Mouse (Mus musculus): ENCODE results near the gene Tnfsf11. TPM values are rescaled to one million over a fixed set of nuclear protein-coding genes. Genes with fewer than 3 reads are reported as not detected.

Tnfsf11 gene
- polyA plus RNA-seq, 2 experiments = 0.84 to 0.98 TPM

DNA sequence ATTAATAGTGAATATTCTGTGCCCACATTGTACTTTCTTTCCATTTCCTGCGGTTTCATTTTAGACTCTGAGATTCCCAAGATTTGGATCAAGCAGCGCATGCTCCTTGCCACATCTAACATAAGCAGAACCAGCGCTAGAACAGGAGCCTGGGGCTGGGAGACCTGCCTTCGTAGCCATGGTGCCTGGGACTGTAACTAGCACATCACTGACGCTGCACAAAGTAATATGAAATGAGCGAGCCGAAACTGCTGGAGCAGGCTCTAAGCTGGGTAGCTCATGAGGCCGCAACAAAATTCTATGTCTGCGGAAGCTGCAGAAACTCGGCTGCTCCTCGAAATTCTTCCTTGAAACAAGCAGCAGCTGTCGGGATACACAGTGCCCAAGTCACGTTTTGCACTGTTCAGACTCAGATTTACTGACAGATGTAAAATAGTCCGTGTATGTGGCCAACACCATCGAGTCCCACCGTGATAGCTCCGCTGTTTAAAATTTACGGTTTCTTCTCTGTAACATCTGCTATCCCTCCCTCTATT, 31.4 kb downstream of the Tnfsf11 start:
- H3K4me2 ChIP-seq (replicated peaks; ENCODE audit: low read depth, low read length, severe bottlenecking) = no peak overlapping the region
- H3K27me3 ChIP-seq (ENCODE audit: control insufficient read depth, insufficient read depth, low read length) = no peaks in the 10 kb centered on the region
- H3K9me3 ChIP-seq (ENCODE audit: control insufficient read depth, low read length) = no peaks in the 10 kb centered on the region
- H3K9ac ChIP-seq (ENCODE audit: low read depth, low read length, severe bottlenecking) = no peak overlapping the region
- H3K27ac ChIP-seq (replicated peaks; ENCODE audit: low read depth, low read length) = no peak overlapping the region
- H3K4me1 ChIP-seq (ENCODE audit: control insufficient read depth, insufficient read depth, low read length) = no peaks in the 10 kb centered on the region
- no peak for TF ChIP-seq POLR2A (IDR thresholded peaks at IDR 0.05; ENCODE audit: borderline replicate concordance, extremely low read depth, insufficient read depth, insufficient read length)
- no peak overlapping the region for H3K4me3 ChIP-seq (replicated peaks; ENCODE audit: low read length)
- ATAC-seq (ENCODE audit: low FRiP score, low read depth) = no peak
- 65% methylated on average over 18 of the region's 18 CpGs for WGBS
- H3K36me3 ChIP-seq (ENCODE audit: control insufficient read depth, insufficient read depth, low read length) = no peaks in the 10 kb centered on the region
- DNase-seq (ENCODE audit: low spot score) = no peak

GRCm38 (mm10) chr14:78274851-78275250, 33.0 kb downstream of the Tnfsf11 start:
- DNase-seq (ENCODE audit: low spot score) (no peak), ATAC-seq (ENCODE audit: low FRiP score, low read depth) (no peak)
- TF ChIP-seq POLR2A (IDR thresholded peaks at IDR 0.05; ENCODE audit: borderline replicate concordance, extremely low read depth, insufficient read depth, insufficient read length) = no peak
- WGBS = 88% methylated on average over 5 of the region's 5 CpGs
- no peak overlapping the region for H3K9ac ChIP-seq (ENCODE audit: low read depth, low read length, severe bottlenecking)
- no peak overlapping the region for H3K27ac ChIP-seq (replicated peaks; ENCODE audit: low read depth, low read length)
- H3K27me3 ChIP-seq (ENCODE audit: control insufficient read depth, insufficient read depth, low read length) = no peaks in the 10 kb centered on the region
- no peaks in the 10 kb centered on the region for H3K36me3 ChIP-seq (ENCODE audit: control insufficient read depth, insufficient read depth, low read length)
- no peak overlapping the region for H3K4me3 ChIP-seq (replicated peaks; ENCODE audit: low read length)
- no peaks in the 10 kb centered on the region for H3K9me3 ChIP-seq (ENCODE audit: control insufficient read depth, low read length)
- H3K4me2 ChIP-seq (replicated peaks; ENCODE audit: low read depth, low read length, severe bottlenecking) = no peak overlapping the region
- H3K4me1 ChIP-seq (ENCODE audit: control insufficient read depth, insufficient read depth, low read length) = no peaks in the 10 kb centered on the region

- H3K4me2 ChIP-seq (replicated peaks; ENCODE audit: low read depth, low read length, severe bottlenecking) = no peak overlapping the region
- DNase-seq (ENCODE audit: low spot score) = no peak
- no peak for ATAC-seq (ENCODE audit: low FRiP score, low read depth)
- no peak overlapping the region for H3K4me3 ChIP-seq (replicated peaks; ENCODE audit: low read length)
- H3K27ac ChIP-seq (replicated peaks; ENCODE audit: low read depth, low read length) = no peak overlapping the region
- WGBS = 84% methylated on average over 9 of the region's 9 CpGs
- H3K4me1 ChIP-seq (ENCODE audit: control insufficient read depth, insufficient read depth, low read length) = no peaks in the 10 kb centered on the region
- no peak overlapping the region for H3K9ac ChIP-seq (ENCODE audit: low read depth, low read length, severe bottlenecking)
- H3K9me3 ChIP-seq (ENCODE audit: control insufficient read depth, low read length) = no peaks in the 10 kb centered on the region
- no peaks in the 10 kb centered on the region for H3K36me3 ChIP-seq (ENCODE audit: control insufficient read depth, insufficient read depth, low read length)
- TF ChIP-seq POLR2A (IDR thresholded peaks at IDR 0.05; ENCODE audit: borderline replicate concordance, extremely low read depth, insufficient read depth, insufficient read length) = no peak
- no peaks in the 10 kb centered on the region for H3K27me3 ChIP-seq (ENCODE audit: control insufficient read depth, insufficient read depth, low read length)
These were observed 33.7 kb downstream of the Tnfsf11 start for GRCm38 (mm10) chr14:78274146-78274545.

DNA sequence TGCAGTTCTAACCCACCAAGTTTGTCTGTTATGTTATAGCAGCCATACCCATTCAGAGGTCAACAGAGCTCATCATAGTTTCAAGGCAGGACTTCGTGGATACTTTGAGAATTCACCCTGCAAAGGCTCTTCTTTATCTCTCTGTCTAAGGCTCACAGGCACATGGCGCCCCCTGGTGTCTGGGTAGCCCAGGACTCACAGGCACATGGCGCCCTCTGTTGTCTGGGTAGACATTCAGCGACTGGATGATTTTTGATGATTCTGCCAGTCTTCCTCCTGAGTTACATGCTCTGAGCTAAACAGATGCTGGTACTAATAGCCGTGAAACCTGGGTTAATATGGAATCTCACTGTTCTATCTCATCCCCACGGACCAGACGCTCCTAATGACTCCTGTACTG, 34.3 kb downstream of the Tnfsf11 start:
- no peak for TF ChIP-seq POLR2A (IDR thresholded peaks at IDR 0.05; ENCODE audit: borderline replicate concordance, extremely low read depth, insufficient read depth, insufficient read length)
- no peak overlapping the region for H3K4me2 ChIP-seq (replicated peaks; ENCODE audit: low read depth, low read length, severe bottlenecking)
- ATAC-seq (ENCODE audit: low FRiP score, low read depth) = no peak
- H3K9me3 ChIP-seq (ENCODE audit: control insufficient read depth, low read length) = no peaks in the 10 kb centered on the region
- H3K27ac ChIP-seq (replicated peaks; ENCODE audit: low read depth, low read length) = no peak overlapping the region
- no peak overlapping the region for H3K9ac ChIP-seq (ENCODE audit: low read depth, low read length, severe bottlenecking)
- no peaks in the 10 kb centered on the region for H3K4me1 ChIP-seq (ENCODE audit: control insufficient read depth, insufficient read depth, low read length)
- no peak overlapping the region for H3K4me3 ChIP-seq (replicated peaks; ENCODE audit: low read length)
- H3K27me3 ChIP-seq (ENCODE audit: control insufficient read depth, insufficient read depth, low read length) = no peaks in the 10 kb centered on the region
- no peaks in the 10 kb centered on the region for H3K36me3 ChIP-seq (ENCODE audit: control insufficient read depth, insufficient read depth, low read length)
- WGBS = 74% methylated on average over 7 of the region's 7 CpGs
- DNase-seq (ENCODE audit: low spot score) = no peak

DNA sequence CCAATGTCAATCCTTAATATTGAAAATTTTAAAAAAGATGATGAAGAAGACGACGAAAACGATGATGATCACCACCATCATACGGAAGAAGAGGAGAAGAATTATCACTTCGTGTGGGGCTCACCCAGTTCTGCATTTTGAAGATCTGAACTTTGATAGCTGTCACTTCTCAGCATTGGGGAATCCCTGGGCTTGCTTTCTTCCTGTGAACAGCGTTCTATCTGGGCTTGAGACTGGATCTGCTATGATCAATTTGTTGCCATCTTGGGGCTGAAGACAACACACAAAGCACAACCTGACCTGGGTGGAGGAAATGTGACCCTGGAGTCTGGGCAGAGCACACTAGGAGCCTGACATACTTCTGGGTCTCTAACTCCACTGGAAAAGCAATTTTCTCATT, 43.0 kb downstream of the Tnfsf11 start:
- H3K4me3 ChIP-seq (replicated peaks; ENCODE audit: low read length) = no peak overlapping the region
- 89% methylated on average over 6 of the region's 6 CpGs for WGBS

DNA sequence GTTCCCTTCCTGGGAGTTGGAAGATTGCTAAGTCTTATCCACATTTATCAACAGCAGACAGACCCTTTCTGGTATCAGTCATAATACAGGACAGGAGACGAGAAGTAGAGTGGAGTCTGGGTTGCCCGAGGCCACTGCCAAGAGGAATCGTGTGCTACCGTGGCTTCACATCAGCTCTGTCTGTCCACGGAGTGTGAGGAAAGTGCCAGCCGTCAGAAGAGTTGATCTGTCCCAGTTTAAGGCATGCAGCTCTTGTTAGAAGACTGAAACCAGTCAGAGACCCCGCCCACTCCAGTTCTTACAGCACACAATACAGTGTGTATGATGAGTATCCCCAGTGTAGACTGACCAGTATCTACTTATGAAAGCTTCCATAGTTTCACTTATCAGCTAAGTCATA, 45.2 kb downstream of the Tnfsf11 start:
- Histone ChIP-seq H3K27ac (replicated peaks; ENCODE audit: low read depth, low read length) (no peak overlapping the region), H3K36me3 (ENCODE audit: control insufficient read depth, insufficient read depth, low read length) (no peaks in the 10 kb centered on the region), H3K9me3 (ENCODE audit: control insufficient read depth, low read length) (no peaks in the 10 kb centered on the region), H3K4me3 (replicated peaks; ENCODE audit: low read length) (no peak overlapping the region), H3K27me3 (ENCODE audit: control insufficient read depth, insufficient read depth, low read length) (no peaks in the 10 kb centered on the region), H3K4me2 (replicated peaks; ENCODE audit: low read depth, low read length, severe bottlenecking) (no peak overlapping the region), H3K4me1 (ENCODE audit: control insufficient read depth, insufficient read depth, low read length) (0 out of 2 replicates have a peak, but pooled peaks cover 5% of the 10 kb centered on the region), H3K9ac (ENCODE audit: low read depth, low read length, severe bottlenecking) (no peak overlapping the region)
- no peak for TF ChIP-seq POLR2A (IDR thresholded peaks at IDR 0.05; ENCODE audit: borderline replicate concordance, extremely low read depth, insufficient read depth, insufficient read length)
- no peak for DNase-seq (ENCODE audit: low spot score)
- ATAC-seq (ENCODE audit: low FRiP score, low read depth) = no peak
- 78% methylated on average over 7 of the region's 7 CpGs for WGBS

More for the DNA sequence above, 43.0 kb downstream of the Tnfsf11 start:
- TF ChIP-seq POLR2A (IDR thresholded peaks at IDR 0.05; ENCODE audit: borderline replicate concordance, extremely low read depth, insufficient read depth, insufficient read length) = no peak
- H3K9ac ChIP-seq (ENCODE audit: low read depth, low read length, severe bottlenecking) = no peak overlapping the region
- H3K27me3 ChIP-seq (ENCODE audit: control insufficient read depth, insufficient read depth, low read length) = no peaks in the 10 kb centered on the region
- no peak for ATAC-seq (ENCODE audit: low FRiP score, low read depth)
- 0 out of 2 replicates have a peak, but pooled peaks cover 5% of the 10 kb centered on the region for H3K4me1 ChIP-seq (ENCODE audit: control insufficient read depth, insufficient read depth, low read length)
- H3K9me3 ChIP-seq (ENCODE audit: control insufficient read depth, low read length) = no peaks in the 10 kb centered on the region
- no peaks in the 10 kb centered on the region for H3K36me3 ChIP-seq (ENCODE audit: control insufficient read depth, insufficient read depth, low read length)
- H3K4me2 ChIP-seq (replicated peaks; ENCODE audit: low read depth, low read length, severe bottlenecking) = no peak overlapping the region
- no peak overlapping the region for H3K27ac ChIP-seq (replicated peaks; ENCODE audit: low read depth, low read length)
- no peak for DNase-seq (ENCODE audit: low spot score)
